Mouse (Mus musculus) hematopoietic multipotent progenitor cell, adult 10-12 weeks (in vitro differentiated cells): ENCODE results near the gene Gja3. TPM values are rescaled to one million over a fixed set of nuclear protein-coding genes. Genes with fewer than 3 reads are reported as not detected.

ENCODE experiments used
- polyA plus RNA-seq: library from polyadenylated mRNA; stranded (reverse); fragments of >175 nt; gene quantifications from 2 replicates; pipeline ENCODE4 v1.2.3, GENCODE M21; 2012; ENCODE audit warnings: low replicate concordance

The Gja3 gene
- polyA plus RNA-seq: not detected in 2 replicates

DNA sequence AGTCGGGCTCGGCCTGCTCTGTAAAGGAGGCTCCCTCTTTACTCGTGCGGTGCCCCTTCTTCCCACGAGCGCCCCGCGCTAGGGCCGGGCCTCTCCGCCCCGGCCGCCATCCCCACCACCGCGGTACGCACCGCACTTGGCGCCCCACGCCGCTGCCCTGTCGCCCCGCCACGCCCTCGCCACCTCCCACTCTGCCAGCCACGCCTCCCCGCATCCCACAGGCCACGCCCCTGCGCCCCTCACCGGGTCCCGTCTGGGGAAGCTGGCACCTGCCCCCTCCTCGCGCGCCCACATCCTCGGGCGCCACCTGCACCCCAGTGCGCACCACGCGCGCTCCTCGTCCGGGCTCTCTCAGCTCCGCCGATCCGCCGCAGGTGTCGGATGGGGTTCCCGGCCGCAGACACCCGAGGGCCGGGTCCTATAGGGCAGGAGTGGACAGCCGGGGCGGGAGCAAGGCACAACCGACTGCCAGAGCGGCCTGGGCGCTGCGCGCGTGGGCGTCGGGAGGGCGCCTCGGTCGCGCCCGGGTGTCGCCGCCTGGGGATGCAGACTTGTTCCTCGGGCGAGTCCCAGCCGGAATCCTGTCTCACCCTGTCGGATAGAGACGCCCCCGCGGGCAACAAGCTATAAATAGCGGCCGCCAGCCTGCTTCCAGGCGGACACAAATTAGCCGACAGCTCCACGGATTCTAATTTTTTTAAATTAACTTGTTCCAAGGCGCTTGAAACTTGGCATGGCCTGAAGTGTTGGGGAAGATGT, at the start of gene Gja3:
Gene Gja3, minus strand, starts transcription at position 538 of the 759 bp plus-strand sequence.

DNA sequence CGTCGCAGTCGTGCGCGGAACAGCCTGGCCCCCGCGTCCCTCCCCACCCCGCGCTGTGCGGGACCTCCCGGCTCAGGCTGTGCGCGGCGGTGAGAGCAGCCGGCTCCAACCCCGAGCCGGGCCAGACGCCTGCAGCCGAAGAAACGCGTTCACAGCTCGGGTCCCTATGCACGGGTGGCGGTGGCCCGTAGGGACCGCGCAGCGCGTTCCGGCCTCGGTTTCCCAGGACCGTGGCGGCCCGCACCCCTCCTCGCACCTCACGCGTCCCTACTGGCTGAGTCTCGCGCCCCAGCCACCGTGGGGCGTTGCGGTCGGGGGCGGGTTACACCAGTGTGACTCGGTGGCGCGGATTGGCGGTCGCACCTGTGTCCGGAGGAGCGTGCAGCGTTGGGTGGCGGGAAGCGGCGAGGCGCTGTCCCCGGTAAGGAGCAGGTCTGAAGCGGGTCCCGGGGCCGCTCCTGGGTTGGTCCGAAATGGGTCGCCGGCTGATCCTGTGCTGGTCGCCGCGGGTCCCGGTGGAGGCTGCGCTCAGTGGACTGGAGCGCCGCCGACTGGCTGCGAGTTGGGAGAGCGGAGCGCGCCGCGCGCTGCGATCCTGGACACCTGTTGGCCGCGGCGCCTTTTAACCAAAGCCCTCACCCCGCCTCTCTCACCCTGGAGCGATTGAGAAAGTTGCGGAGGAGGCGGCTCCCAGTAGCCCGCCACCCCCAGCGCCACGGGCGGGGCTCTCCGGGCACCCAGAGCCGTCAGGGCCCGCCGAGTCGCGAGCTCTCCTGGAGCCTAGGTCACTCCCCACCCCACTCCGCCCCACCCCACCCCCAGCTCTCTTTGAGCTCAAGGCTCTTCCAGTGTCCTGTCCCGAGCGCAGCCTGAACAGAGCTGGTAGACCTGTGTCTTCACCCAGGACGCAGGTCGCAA, 46.5 kb upstream of the Gja3 start, which contains the start of gene Gjb2:
Gene Gjb2, minus strand, starts transcription at position 597 of the 918 bp plus-strand sequence.

Other genes starting within 250 kb of the Gja3 start
- gene Zmym5, start 246.4 kb downstream of the Gja3 start, polyA plus RNA-seq: 3.3 and 4.8 TPM in 2 replicates
- gene Zmym2, start 171.4 kb downstream of the Gja3 start, polyA plus RNA-seq: 1.4 and 4.9 TPM in 2 replicates
- 0.47 and 0.93 TPM in 2 replicates for gene Gjb2, start 46.6 kb upstream of the Gja3 start, polyA plus RNA-seq
- gene Gm4491, start 57.8 kb upstream of the Gja3 start, polyA plus RNA-seq: not detected in 2 replicates
- not detected in 2 replicates for gene Gjb6, start 75.5 kb upstream of the Gja3 start, polyA plus RNA-seq